Mouse (Mus musculus) ES-E14 (cell line): ENCODE data around the gene Rhoq.

Experiments
- HCFC1 ChIP-seq: IDR thresholded peaks from 2 replicates; pipeline ENCODE4 v1.6.1; 2012; ENCODE audit warnings: low read length, inconsistent platforms, borderline replicate concordance; ENCODE audit not compliant: insufficient read depth
- ZNF384 ChIP-seq: IDR thresholded peaks from 2 replicates; pipeline ENCODE4 v1.6.1; 2012; ENCODE audit warnings: low read depth, low read length, inconsistent platforms

GRCm38 (mm10) chr17:86957968-86958367 is 4.9 kb upstream of the Rhoq start:
- TF ChIP-seq HCFC1 (no peak), ZNF384 (no peak)
